ENCODE assay signal across 20 mouse cellular contexts in the genomic region with DNA sequence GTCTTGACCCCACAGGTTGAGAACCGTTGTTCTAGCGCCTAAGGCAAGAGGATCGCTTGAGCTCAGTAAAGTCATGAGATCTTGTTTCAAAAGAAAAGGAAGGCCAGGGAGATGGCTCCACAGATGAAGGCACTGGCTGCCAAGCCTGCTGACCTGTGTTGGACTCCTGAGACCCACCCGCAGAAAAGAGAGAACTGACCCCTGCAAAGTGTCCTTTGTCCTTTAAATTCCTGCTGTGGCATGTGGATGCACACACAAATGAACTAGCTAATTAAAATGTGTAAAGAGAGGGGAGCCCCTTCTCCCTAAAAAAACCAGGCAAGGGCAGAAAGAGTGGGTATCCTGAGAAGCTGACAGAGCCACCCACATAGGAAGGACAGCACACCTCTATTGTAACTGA. TPM values are rescaled to one million over a fixed set of nuclear protein-coding genes. Genes with fewer than 3 reads are reported as not detected.
DNase-seq lines count a peak whose midpoint lies in the region; ATAC-seq and TF ChIP-seq lines count a peak whose summit lies in the region.
"Had no signal": no experiment of that assay in that cellular context is flagged by ENCODE, and none has a peak within 500 bp of the region (broad histone marks: within the 10 kb centered on the region; RNA-seq: fewer than 3 reads in every experiment).

No protein-coding gene starts in this region.

- TF ChIP-seq CTCF in bone marrow, adult 2 months (IDR thresholded peaks at IDR 0.05; ENCODE audit: control insufficient read depth, insufficient read depth, low read length) = no peak

- no peaks in the 10 kb centered on the region for H3K9me3 ChIP-seq in lung, embryonic 16.5 days (ENCODE audit: control insufficient read depth, low read length)
- H3K9me3 ChIP-seq in forebrain, embryonic 10.5 days = no peaks in the 10 kb centered on the region
- H3K9me3 ChIP-seq: embryonic facial prominence, embryonic 13.5 days; hindbrain, embryonic 12.5 days; limb, embryonic 12.5 days; midbrain, embryonic 15.5 days had no signal

- peak overlapping the region; percentile 53; the same call in 1 of the 2 replicates for H3K27ac ChIP-seq in lung, embryonic 16.5 days (ENCODE audit: low read length)
- H3K27ac ChIP-seq in bone marrow, adult 2 months (ENCODE audit: control insufficient read depth, insufficient read depth, low read depth, low read length, poor library complexity) = peak overlapping the region; percentile 92
- no peak overlapping the region for H3K27ac ChIP-seq in forebrain, embryonic 10.5 days
- H3K27ac ChIP-seq: embryonic facial prominence, embryonic 13.5 days; hindbrain, embryonic 12.5 days; limb, embryonic 12.5 days; liver, embryonic 14.5 days; midbrain, embryonic 15.5 days; stomach, postnatal 0 days had no signal

- H3K4me1 ChIP-seq in lung, embryonic 16.5 days (replicated peaks; ENCODE audit: control insufficient read depth, insufficient read depth, low read length) = 0 out of 2 replicates have a peak, but pooled peaks cover 5% of the 10 kb centered on the region
- H3K4me1 ChIP-seq in bone marrow, adult 2 months (ENCODE audit: control insufficient read depth, insufficient read depth, low read length) = peaks cover 8% of the 10 kb centered on the region
- H3K4me1 ChIP-seq in forebrain, embryonic 10.5 days = peaks cover 15% of the 10 kb centered on the region
- H3K4me1 ChIP-seq: embryonic facial prominence, embryonic 13.5 days; hindbrain, embryonic 12.5 days; limb, embryonic 12.5 days; midbrain, embryonic 15.5 days had no signal

- no peak overlapping the region for H3K4me3 ChIP-seq in lung, embryonic 16.5 days (ENCODE audit: low read length)
- H3K4me3 ChIP-seq in bone marrow, adult 2 months (replicated peaks; ENCODE audit: control insufficient read depth, low read depth, low read length) = no peak overlapping the region
- H3K4me3 ChIP-seq in forebrain, embryonic 10.5 days = no peak overlapping the region
- H3K4me3 ChIP-seq: embryonic facial prominence, embryonic 13.5 days; hindbrain, embryonic 12.5 days; limb, embryonic 12.5 days; midbrain, embryonic 15.5 days had no signal

- no peaks in the 10 kb centered on the region for H3K27me3 ChIP-seq in lung, embryonic 16.5 days (ENCODE audit: control insufficient read depth, insufficient read depth, low read depth, low read length)
- H3K27me3 ChIP-seq in forebrain, embryonic 10.5 days (ENCODE audit: poor library complexity, severe bottlenecking) = peaks cover 25% of the 10 kb centered on the region; the same call in 1 of the 2 replicates
- H3K27me3 ChIP-seq: embryonic facial prominence, embryonic 13.5 days; hindbrain, embryonic 12.5 days; midbrain, embryonic 15.5 days had no signal

- no peak for DNase-seq in lung, postnatal 36 days
- peak; percentile 52 to 72 for DNase-seq in kidney, adult 8-10 months
- DNase-seq in kidney, postnatal 25 days = peak; percentile 48 to 78
- DNase-seq in forebrain, embryonic 10.5 days (ENCODE audit: extremely low spot score, low spot score) = no peak
- no peak for DNase-seq in cerebellum, adult 18-20 months
- DNase-seq: cerebellum, adult 11 months; cerebellum, postnatal 14 days; heart, postnatal 10 days; retina, postnatal 1 day had no signal

- 73% methylated on average over 4 of the region's 4 CpGs for WGBS in lung, embryonic 16.5 days
- WGBS in bone marrow, adult 2 months = 56% methylated on average over 4 of the region's 4 CpGs
- WGBS in forebrain, embryonic 10.5 days = 28% methylated on average over 4 of the region's 4 CpGs

- H3K36me3 ChIP-seq in lung, embryonic 16.5 days (ENCODE audit: control insufficient read depth, insufficient read depth, low read length) = no peaks in the 10 kb centered on the region
- H3K36me3 ChIP-seq in forebrain, embryonic 10.5 days (replicated peaks) = no peaks in the 10 kb centered on the region
- H3K36me3 ChIP-seq: embryonic facial prominence, embryonic 13.5 days; hindbrain, embryonic 12.5 days; limb, embryonic 12.5 days; midbrain, embryonic 15.5 days had no signal

- no peak overlapping the region for H3K9ac ChIP-seq in lung, embryonic 16.5 days (ENCODE audit: low read length)
- H3K9ac ChIP-seq: embryonic facial prominence, embryonic 13.5 days; hindbrain, embryonic 12.5 days; limb, embryonic 12.5 days; liver, embryonic 14.5 days; midbrain, embryonic 15.5 days had no signal

- no peak overlapping the region for H3K4me2 ChIP-seq in lung, embryonic 16.5 days (ENCODE audit: low read depth, low read length)
- H3K4me2 ChIP-seq: embryonic facial prominence, embryonic 13.5 days; heart, embryonic 11.5 days; hindbrain, embryonic 12.5 days; limb, embryonic 12.5 days; midbrain, embryonic 15.5 days had no signal

- no peak for ATAC-seq in lung, embryonic 16.5 days (ENCODE audit: low read depth)
- ATAC-seq: inflammation-experienced regulatory T-cells, adult 6 months; midbrain, embryonic 15.5 days; Patski had no signal

- TF ChIP-seq POLR2A in bone marrow, adult 2 months (IDR thresholded peaks at IDR 0.05; ENCODE audit: borderline replicate concordance, control insufficient read depth, low read depth, low read length) = no peak

RNA-seq across cellular contexts. Expression of a gene that starts 0.4 kb away (rescaled TPM):
- 93.0 and 140 TPM in 2 replicates for polyA plus RNA-seq in lung, embryonic 16.5 days (2015; fragmentation: Nextera tagmentation; extraction: Ambion mirVana)
- 21.1 and 49.7 TPM in 2 replicates for polyA plus RNA-seq in bone marrow, adult 2 months (2011; ENCODE audit: insufficient read depth, insufficient read length, low replicate concordance, missing spikeins)
- polyA plus RNA-seq in forebrain, embryonic 10.5 days (2016; fragmentation: Nextera tagmentation; extraction: Ambion mirVana) = 0.29 and 0.48 TPM in 2 replicates

RNA-seq across cellular contexts. Expression of a gene that starts 18.1 kb away (rescaled TPM):
- 86.2 and 87.0 TPM in 2 replicates for polyA plus RNA-seq in lung, embryonic 16.5 days (2015; fragmentation: Nextera tagmentation; extraction: Ambion mirVana)
- 87.8 and 123 TPM in 2 replicates for polyA plus RNA-seq in bone marrow, adult 2 months (2011; ENCODE audit: insufficient read depth, insufficient read length, low replicate concordance, missing spikeins)
- 74.6 and 76.2 TPM in 2 replicates for polyA plus RNA-seq in forebrain, embryonic 10.5 days (2016; fragmentation: Nextera tagmentation; extraction: Ambion mirVana)

RNA-seq across cellular contexts. Expression of a gene that starts 18.7 kb away (rescaled TPM):
- polyA plus RNA-seq in lung, embryonic 16.5 days (2015; fragmentation: Nextera tagmentation; extraction: Ambion mirVana) = 1.5 and 2.1 TPM in 2 replicates
- 1.1 and 3.9 TPM in 2 replicates for polyA plus RNA-seq in bone marrow, adult 2 months (2011; ENCODE audit: insufficient read depth, insufficient read length, low replicate concordance, missing spikeins)
- 0.80 and 0.84 TPM in 2 replicates for polyA plus RNA-seq in forebrain, embryonic 10.5 days (2016; fragmentation: Nextera tagmentation; extraction: Ambion mirVana)
- polyA plus RNA-seq: inflammation-experienced regulatory T-cells, adult 6 months had no signal

RNA-seq across cellular contexts. Expression of a gene that starts 23.2 kb away (rescaled TPM):
- 100 and 109 TPM in 2 replicates for polyA plus RNA-seq in lung, embryonic 16.5 days (2015; fragmentation: Nextera tagmentation; extraction: Ambion mirVana)
- 147 and 216 TPM in 2 replicates for polyA plus RNA-seq in bone marrow, adult 2 months (2011; ENCODE audit: insufficient read depth, insufficient read length, low replicate concordance, missing spikeins)
- polyA plus RNA-seq in forebrain, embryonic 10.5 days (2016; fragmentation: Nextera tagmentation; extraction: Ambion mirVana) = 190 and 195 TPM in 2 replicates

RNA-seq across cellular contexts. Expression of a gene that starts 39.9 kb away (rescaled TPM):
- 0.33 and 1.1 TPM in 2 replicates for polyA plus RNA-seq in lung, embryonic 16.5 days (2015; fragmentation: Nextera tagmentation; extraction: Ambion mirVana)
- 25.0 and 55.6 TPM in 2 replicates for polyA plus RNA-seq in bone marrow, adult 2 months (2011; ENCODE audit: insufficient read depth, insufficient read length, low replicate concordance, missing spikeins)
- not detected in 2 replicates for polyA plus RNA-seq in forebrain, embryonic 10.5 days (2016; fragmentation: Nextera tagmentation; extraction: Ambion mirVana)
- polyA plus RNA-seq: heart, embryonic 11.5 days had no signal

Comparison
In these comparisons a context has a peak if more than half of its experiments do, and no peak if none do; other contexts are left out.
1. DNase-seq: peak in kidney, adult 8-10 months (2 of 2) and kidney, postnatal 25 days (2 of 2); none in lung, postnatal 36 days (single experiment), forebrain, embryonic 10.5 days (single experiment) and cerebellum, adult 18-20 months (0 of 2).
2. RNA of a gene that starts 0.4 kb away (polyA plus RNA-seq): 93.0 to 140 TPM in lung, embryonic 16.5 days and 21.1 to 49.7 TPM in bone marrow, adult 2 months; 0.29 to 0.48 TPM in forebrain, embryonic 10.5 days; every median in the first group is over 10 times any median in the second.